Mouse (Mus musculus): Measurements from ENCODE around the gene Samhd1.

DNA sequence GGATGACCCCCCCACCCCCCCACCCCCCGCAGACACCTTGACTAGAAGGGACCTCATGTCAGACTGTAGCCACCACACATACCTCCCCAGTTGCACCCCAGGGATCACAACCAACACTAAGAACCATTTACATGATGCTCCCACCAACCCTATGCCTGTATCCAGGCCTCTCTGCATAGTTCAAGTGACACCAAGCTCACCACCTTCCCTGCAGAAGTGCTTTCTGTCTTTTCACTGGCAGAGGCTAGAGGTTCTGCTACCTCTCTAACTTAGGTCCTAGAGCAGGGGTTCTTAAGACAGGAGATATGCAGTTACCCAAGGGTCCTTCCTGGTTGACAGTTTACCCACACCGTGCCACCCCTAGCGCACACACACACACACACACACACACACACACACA is 59.8 kb downstream of the Samhd1 start:
- no peak for TF ChIP-seq POLR2A (IDR thresholded peaks at IDR 0.05; ENCODE audit: borderline replicate concordance, low read depth, low read length)
- no peak for TF ChIP-seq CTCF (IDR thresholded peaks at IDR 0.05; ENCODE audit: low read depth, low read length)

All from bone marrow macrophage, adult 2 months (primary cell).